8 mouse cellular contexts compared by ENCODE assay signal in genomic region chr4:43578376-43579204, GRCm38 (mm10). TPM values are rescaled to one million over a fixed set of nuclear protein-coding genes. Genes with fewer than 3 reads are reported as not detected.
DNase-seq lines count a peak whose midpoint lies in the region; ATAC-seq and TF ChIP-seq lines count a peak whose summit lies in the region.

Rgp1 (plus strand) TSS chr4:43578715.
Gba2 (minus strand) TSS chr4:43578873.

- peak within 1 kb of the TSS; percentile 53 for H3K27ac ChIP-seq in bone marrow macrophage, adult 2 months (ENCODE audit: insufficient read depth, low read depth, low read length)
- H3K27ac ChIP-seq in embryonic facial prominence, embryonic 15.5 days (replicated peaks): peak within 1 kb of the TSS; percentile 91
- peak within 1 kb of the TSS; percentile 72 for H3K27ac ChIP-seq in kidney, embryonic 14.5 days (ENCODE audit: low read depth, low read length)
- H3K27ac ChIP-seq in limb, embryonic 14.5 days (replicated peaks; ENCODE audit: low read depth, low read length): peak within 1 kb of the TSS; percentile 73
- peak within 1 kb of the TSS; percentile 84 for H3K27ac ChIP-seq in midbrain, embryonic 16.5 days (ENCODE audit: low read length)
- H3K27ac ChIP-seq in spleen, adult 2 months (ENCODE audit: insufficient read depth, low read length): peak within 1 kb of the TSS; percentile 93

- H3K9me3 ChIP-seq in embryonic facial prominence, embryonic 15.5 days (replicated peaks): no peaks in the 10 kb centered on the region
- H3K9me3 ChIP-seq in kidney, embryonic 14.5 days (ENCODE audit: control insufficient read depth, low read length): no peaks in the 10 kb centered on the region
- H3K9me3 ChIP-seq in limb, embryonic 14.5 days (ENCODE audit: control insufficient read depth, low read length): no peaks in the 10 kb centered on the region
- H3K9me3 ChIP-seq in midbrain, embryonic 16.5 days (replicated peaks; ENCODE audit: control insufficient read depth, low read length, poor library complexity, severe bottlenecking): no peaks in the 10 kb centered on the region

- peaks cover 39% of the 10 kb centered on the region for H3K36me3 ChIP-seq in embryonic facial prominence, embryonic 15.5 days
- H3K36me3 ChIP-seq in kidney, embryonic 14.5 days (ENCODE audit: control insufficient read depth, insufficient read depth, low read length): peaks cover 35% of the 10 kb centered on the region
- H3K36me3 ChIP-seq in limb, embryonic 14.5 days (ENCODE audit: control insufficient read depth, insufficient read depth, low read length): peaks cover 46% of the 10 kb centered on the region
- peaks cover 16% of the 10 kb centered on the region for H3K36me3 ChIP-seq in midbrain, embryonic 16.5 days (ENCODE audit: control insufficient read depth, insufficient read depth, low read length)
- H3K36me3 ChIP-seq in spleen, adult 2 months (ENCODE audit: control insufficient read depth, insufficient read depth, low read length): peaks cover 22% of the 10 kb centered on the region

- peak; percentile 92 for ATAC-seq in embryonic facial prominence, embryonic 15.5 days (ENCODE audit: insufficient number of reproducible peaks, low FRiP score, low TSS enrichment, low read depth)
- ATAC-seq in kidney, embryonic 14.5 days (ENCODE audit: low FRiP score, low TSS enrichment): peak; percentile 95
- ATAC-seq in limb, embryonic 14.5 days (ENCODE audit: low FRiP score, low read depth): peak; percentile 90
- ATAC-seq in midbrain, embryonic 16.5 days: peak; percentile 88

- peaks cover 16% of the 10 kb centered on the region for H3K4me1 ChIP-seq in bone marrow macrophage, adult 2 months (ENCODE audit: control insufficient read depth, insufficient read depth, low read length)
- peaks cover 37% of the 10 kb centered on the region for H3K4me1 ChIP-seq in embryonic facial prominence, embryonic 15.5 days
- H3K4me1 ChIP-seq in kidney, embryonic 14.5 days (ENCODE audit: control insufficient read depth, insufficient read depth, low read length): peaks cover 23% of the 10 kb centered on the region
- H3K4me1 ChIP-seq in limb, embryonic 14.5 days (ENCODE audit: control insufficient read depth, insufficient read depth, low read length): peaks cover 26% of the 10 kb centered on the region
- H3K4me1 ChIP-seq in midbrain, embryonic 16.5 days (ENCODE audit: control insufficient read depth, insufficient read depth, low read length): peaks cover 43% of the 10 kb centered on the region
- H3K4me1 ChIP-seq in spleen, adult 2 months (ENCODE audit: control insufficient read depth, insufficient read depth, insufficient read length): peaks cover 10% of the 10 kb centered on the region; the same call in 1 of the 2 replicates

- H3K9ac ChIP-seq in embryonic facial prominence, embryonic 15.5 days: peak within 1 kb of the TSS; percentile 87
- H3K9ac ChIP-seq in kidney, embryonic 14.5 days (ENCODE audit: low read depth, low read length): peak within 1 kb of the TSS; percentile 76
- peak within 1 kb of the TSS; percentile 80 for H3K9ac ChIP-seq in limb, embryonic 14.5 days (ENCODE audit: low read depth, low read length, severe bottlenecking)
- peak within 1 kb of the TSS; percentile 97 for H3K9ac ChIP-seq in midbrain, embryonic 16.5 days (ENCODE audit: low read depth, low read length)

- DNase-seq in B cell, adult 2 months: peak; percentile 81 to 85
- DNase-seq in heart, adult 9 months (ENCODE audit: low spot score in 2 of 2): peak; percentile 91 to 92
- peak; percentile 85 for DNase-seq in limb, embryonic 14.5 days (ENCODE audit: low spot score)
- DNase-seq in spleen, adult 2 months (ENCODE audit: low read depth in 1 of 2, low spot score in 2 of 2): peak; percentile 53 to 82

- TF ChIP-seq POLR2A in bone marrow macrophage, adult 2 months (IDR thresholded peaks at IDR 0.05; ENCODE audit: borderline replicate concordance, low read depth, low read length): peak; percentile 85; the same call in 1 of the 2 replicates
- peak; percentile 48; the same call in 1 of the 2 replicates for TF ChIP-seq POLR2A in limb, embryonic 14.5 days (IDR thresholded peaks at IDR 0.05; ENCODE audit: borderline replicate concordance, extremely low read depth, insufficient read depth, insufficient read length)
- TF ChIP-seq POLR2A in spleen, adult 2 months (IDR thresholded peaks at IDR 0.05; ENCODE audit: low read depth, low read length): peak; percentile 73; the same call in 1 of the 2 replicates

- under 1% methylated on average over 76 of the region's 76 CpGs for WGBS in embryonic facial prominence, embryonic 15.5 days
- WGBS in kidney, embryonic 14.5 days: under 1% methylated on average over 76 of the region's 76 CpGs
- WGBS in limb, embryonic 14.5 days: under 1% methylated on average over 66 of the region's 76 CpGs
- under 1% methylated on average over 76 of the region's 76 CpGs for WGBS in midbrain, embryonic 16.5 days
- WGBS in spleen, adult 2 months: under 1% methylated on average over 74 of the region's 76 CpGs

- no peaks in the 10 kb centered on the region for H3K27me3 ChIP-seq in embryonic facial prominence, embryonic 15.5 days
- H3K27me3 ChIP-seq in kidney, embryonic 14.5 days (ENCODE audit: control insufficient read depth, insufficient read depth, low read length): no peaks in the 10 kb centered on the region
- H3K27me3 ChIP-seq in limb, embryonic 14.5 days (ENCODE audit: control insufficient read depth, insufficient read depth, low read length): no peaks in the 10 kb centered on the region
- H3K27me3 ChIP-seq in midbrain, embryonic 16.5 days (ENCODE audit: control insufficient read depth, insufficient read depth, low read depth, low read length): no peaks in the 10 kb centered on the region
- H3K27me3 ChIP-seq in spleen, adult 2 months (ENCODE audit: control insufficient read depth, insufficient read depth, low read length): no peaks in the 10 kb centered on the region

- peak within 1 kb of the TSS; percentile 93 for H3K4me2 ChIP-seq in embryonic facial prominence, embryonic 15.5 days (replicated peaks)
- peak within 1 kb of the TSS; percentile 77 for H3K4me2 ChIP-seq in kidney, embryonic 14.5 days (replicated peaks; ENCODE audit: low read depth, low read length)
- H3K4me2 ChIP-seq in limb, embryonic 14.5 days (replicated peaks; ENCODE audit: low read depth, low read length, severe bottlenecking): peak within 1 kb of the TSS; percentile 93
- peak within 1 kb of the TSS; percentile 92 for H3K4me2 ChIP-seq in midbrain, embryonic 16.5 days (ENCODE audit: low read length)

- TF ChIP-seq CTCF in bone marrow macrophage, adult 2 months (IDR thresholded peaks at IDR 0.05; ENCODE audit: low read depth, low read length): no peak
- no peak for TF ChIP-seq CTCF in spleen, adult 2 months (IDR thresholded peaks at IDR 0.05; ENCODE audit: extremely low read depth, insufficient read depth, insufficient read length, insufficient replicate concordance)

- peak within 1 kb of the TSS; percentile 98 for H3K4me3 ChIP-seq in bone marrow macrophage, adult 2 months (ENCODE audit: insufficient read depth, low read length)
- peak within 1 kb of the TSS; percentile 92 for H3K4me3 ChIP-seq in embryonic facial prominence, embryonic 15.5 days (replicated peaks)
- H3K4me3 ChIP-seq in kidney, embryonic 14.5 days (ENCODE audit: low read length): peak within 1 kb of the TSS; percentile 82
- peak within 1 kb of the TSS; percentile 90 for H3K4me3 ChIP-seq in limb, embryonic 14.5 days (replicated peaks; ENCODE audit: low read length)
- H3K4me3 ChIP-seq in midbrain, embryonic 16.5 days (ENCODE audit: low read depth, low read length): peak within 1 kb of the TSS; percentile 87
- peak within 1 kb of the TSS; percentile 92 for H3K4me3 ChIP-seq in spleen, adult 2 months (ENCODE audit: extremely low read depth, insufficient read depth, insufficient read length)

RNA-seq across cellular contexts. Expression of gene Rgp1, which starts in this region (rescaled TPM):
- 15.8 and 17.3 TPM in 2 replicates for polyA plus RNA-seq in bone marrow macrophage, adult 2 months (2012; ENCODE audit: insufficient read depth, insufficient read length, missing spikeins)
- 28.6 and 32.5 TPM in 2 replicates for polyA plus RNA-seq in embryonic facial prominence, embryonic 15.5 days (2015; fragmentation: Nextera tagmentation; extraction: Ambion mirVana)
- polyA plus RNA-seq in kidney, embryonic 14.5 days (2014; fragmentation: Nextera tagmentation; extraction: Ambion mirVana): 27.9 and 34.4 TPM in 2 replicates
- polyA plus RNA-seq in limb, embryonic 14.5 days (2012; rRNA removed): 81.9 and 101 TPM in 2 replicates
- 33.3 and 35.3 TPM in 2 replicates for polyA plus RNA-seq in limb, embryonic 14.5 days (2014; fragmentation: Nextera tagmentation; extraction: Ambion mirVana)
- polyA plus RNA-seq in midbrain, embryonic 16.5 days (2015; fragmentation: Nextera tagmentation; extraction: Ambion mirVana): 15.2 and 22.5 TPM in 2 replicates
- polyA plus RNA-seq in spleen, adult 2 months (2012; rRNA removed): 42.4 and 44.3 TPM in 2 replicates

RNA-seq across cellular contexts. Expression of gene Gba2, which starts in this region (rescaled TPM):
- 9.6 and 11.3 TPM in 2 replicates for polyA plus RNA-seq in bone marrow macrophage, adult 2 months (2012; ENCODE audit: insufficient read depth, insufficient read length, missing spikeins)
- polyA plus RNA-seq in embryonic facial prominence, embryonic 15.5 days (2015; fragmentation: Nextera tagmentation; extraction: Ambion mirVana): 21.3 and 22.3 TPM in 2 replicates
- 13.1 and 17.9 TPM in 2 replicates for polyA plus RNA-seq in kidney, embryonic 14.5 days (2014; fragmentation: Nextera tagmentation; extraction: Ambion mirVana)
- 39.8 and 50.1 TPM in 2 replicates for polyA plus RNA-seq in limb, embryonic 14.5 days (2012; rRNA removed)
- polyA plus RNA-seq in limb, embryonic 14.5 days (2014; fragmentation: Nextera tagmentation; extraction: Ambion mirVana): 18.4 and 19.9 TPM in 2 replicates
- 61.3 and 61.9 TPM in 2 replicates for polyA plus RNA-seq in midbrain, embryonic 16.5 days (2015; fragmentation: Nextera tagmentation; extraction: Ambion mirVana)
- polyA plus RNA-seq in spleen, adult 2 months (2012; rRNA removed): 28.8 and 34.2 TPM in 2 replicates

Comparison
In these comparisons a context has a peak if more than half of its experiments do, and no peak if none do; other contexts are left out.
1. Peak in every context shown above with its lines: DNase-seq, ATAC-seq, H3K4me3 ChIP-seq and H3K27ac ChIP-seq.